Mouse (Mus musculus): ENCODE data around the gene Itih3. TPM values are rescaled to one million over a fixed set of nuclear protein-coding genes. Genes with fewer than 3 reads are reported as not detected.

Gene Itih3
- polyA plus RNA-seq, 1 experiment from 2014 or later = 15.7 TPM

DNA sequence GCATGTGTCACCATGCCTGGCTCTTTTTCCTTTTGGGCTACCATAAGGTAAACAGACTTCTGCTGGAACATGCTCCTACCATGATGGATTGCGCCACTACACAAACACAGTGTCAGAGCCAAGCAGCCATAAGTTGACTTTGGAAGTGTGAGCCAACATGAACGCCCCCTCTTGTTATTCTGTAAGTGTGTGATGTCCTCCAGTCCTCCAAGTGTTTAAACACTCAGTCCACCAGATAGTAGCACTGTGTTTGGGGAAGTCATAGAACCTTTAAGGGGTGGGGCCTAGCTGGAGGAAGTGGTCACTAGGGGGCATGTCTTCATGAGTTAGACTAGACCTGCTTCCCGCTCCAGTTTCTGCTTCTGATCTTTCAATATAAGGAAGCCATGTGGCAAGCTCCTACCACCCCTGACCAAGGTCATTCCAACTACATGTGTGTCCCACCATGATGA lies 15.7 kb downstream of the Itih3 start:
- H3K36me3 ChIP-seq (ENCODE audit: control insufficient read depth, insufficient read depth, low read length) = no peaks in the 10 kb centered on the region
- H3K4me3 ChIP-seq (replicated peaks; ENCODE audit: low read length) = no peak overlapping the region
- H3K9me3 ChIP-seq (replicated peaks; ENCODE audit: control insufficient read depth, low read length) = no peaks in the 10 kb centered on the region
- ATAC-seq (ENCODE audit: insufficient read depth, low FRiP score) = peak; percentile 83
- no peak overlapping the region for H3K4me2 ChIP-seq (ENCODE audit: low read depth, low read length)
- peak overlapping the region; percentile 68 for H3K27ac ChIP-seq (ENCODE audit: low read length)
- H3K4me1 ChIP-seq (ENCODE audit: control insufficient read depth, insufficient read depth, low read length) = no peaks in the 10 kb centered on the region
- no peak overlapping the region for H3K9ac ChIP-seq (ENCODE audit: low read length)
- no peaks in the 10 kb centered on the region for H3K27me3 ChIP-seq (ENCODE audit: control insufficient read depth, insufficient read depth, low read length)
- 35% methylated on average over 3 of the region's 3 CpGs for WGBS

DNA sequence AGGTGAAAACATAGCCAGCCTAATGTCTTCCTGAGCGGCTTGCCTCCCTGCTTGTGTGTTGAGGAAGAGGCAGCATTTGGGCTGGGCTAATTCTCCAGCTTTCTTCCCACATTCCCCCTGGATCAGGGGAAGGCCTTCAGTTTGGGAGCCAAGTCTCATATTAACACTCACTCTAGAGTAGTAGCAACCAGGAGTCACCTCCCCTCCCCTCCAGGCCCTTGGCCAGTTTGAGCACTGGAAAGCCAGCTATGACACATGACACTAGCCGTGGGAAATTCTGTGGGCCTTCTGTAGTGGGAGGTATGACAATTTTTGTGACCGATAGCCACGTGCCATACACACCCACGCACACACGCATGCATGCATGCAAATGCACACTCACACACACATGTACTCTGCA lies 17.6 kb downstream of the Itih3 start:
- Histone ChIP-seq H3K4me1 (ENCODE audit: control insufficient read depth, insufficient read depth, low read length) (no peaks in the 10 kb centered on the region), H3K9ac (ENCODE audit: low read length) (no peak overlapping the region), H3K27me3 (ENCODE audit: control insufficient read depth, insufficient read depth, low read length) (no peaks in the 10 kb centered on the region), H3K36me3 (ENCODE audit: control insufficient read depth, insufficient read depth, low read length) (no peaks in the 10 kb centered on the region), H3K4me2 (ENCODE audit: low read depth, low read length) (no peak overlapping the region), H3K9me3 (replicated peaks; ENCODE audit: control insufficient read depth, low read length) (no peaks in the 10 kb centered on the region), H3K4me3 (replicated peaks; ENCODE audit: low read length) (no peak overlapping the region), H3K27ac (ENCODE audit: low read length) (no peak overlapping the region)
- ATAC-seq (ENCODE audit: insufficient read depth, low FRiP score) = no peak
- 84% methylated on average over 6 of the region's 6 CpGs for WGBS

- no peak overlapping the region for H3K4me2 ChIP-seq (ENCODE audit: low read depth, low read length)
- H3K9me3 ChIP-seq (replicated peaks; ENCODE audit: control insufficient read depth, low read length) = no peaks in the 10 kb centered on the region
- H3K9ac ChIP-seq (ENCODE audit: low read length) = no peak overlapping the region
- no peak overlapping the region for H3K27ac ChIP-seq (ENCODE audit: low read length)
- ATAC-seq (ENCODE audit: insufficient read depth, low FRiP score) = no peak
- H3K4me1 ChIP-seq (ENCODE audit: control insufficient read depth, insufficient read depth, low read length) = no peaks in the 10 kb centered on the region
- H3K4me3 ChIP-seq (replicated peaks; ENCODE audit: low read length) = no peak overlapping the region
- 76% methylated on average over 8 of the region's 8 CpGs for WGBS
- H3K27me3 ChIP-seq (ENCODE audit: control insufficient read depth, insufficient read depth, low read length) = no peaks in the 10 kb centered on the region
- H3K36me3 ChIP-seq (ENCODE audit: control insufficient read depth, insufficient read depth, low read length) = no peaks in the 10 kb centered on the region
Measured at GRCm38 (mm10) chr14:30904307-30904706, 19.3 kb downstream of the Itih3 start.

GRCm38 (mm10) chr14:30903036-30903435 lies 20.5 kb downstream of the Itih3 start:
- ATAC-seq (ENCODE audit: insufficient read depth, low FRiP score) = no peak
- Histone ChIP-seq H3K27ac (ENCODE audit: low read length) (no peak overlapping the region), H3K9ac (ENCODE audit: low read length) (no peak overlapping the region), H3K4me2 (ENCODE audit: low read depth, low read length) (no peak overlapping the region), H3K9me3 (replicated peaks; ENCODE audit: control insufficient read depth, low read length) (no peaks in the 10 kb centered on the region), H3K27me3 (ENCODE audit: control insufficient read depth, insufficient read depth, low read length) (no peaks in the 10 kb centered on the region), H3K4me1 (ENCODE audit: control insufficient read depth, insufficient read depth, low read length) (no peaks in the 10 kb centered on the region), H3K36me3 (ENCODE audit: control insufficient read depth, insufficient read depth, low read length) (no peaks in the 10 kb centered on the region), H3K4me3 (replicated peaks; ENCODE audit: low read length) (no peak overlapping the region)
- WGBS = 59% methylated on average over 3 of the region's 3 CpGs

- no peak for ATAC-seq (ENCODE audit: insufficient read depth, low FRiP score)
Measured at GRCm38 (mm10) chr14:30902628-30903027, 20.9 kb downstream of the Itih3 start.

GRCm38 (mm10) chr14:30899972-30900371 lies 23.6 kb downstream of the Itih3 start:
- H3K4me3 ChIP-seq (replicated peaks; ENCODE audit: low read length) = no peak overlapping the region
- H3K36me3 ChIP-seq (ENCODE audit: control insufficient read depth, insufficient read depth, low read length) = no peaks in the 10 kb centered on the region
- H3K9me3 ChIP-seq (replicated peaks; ENCODE audit: control insufficient read depth, low read length) = no peaks in the 10 kb centered on the region
- H3K27me3 ChIP-seq (ENCODE audit: control insufficient read depth, insufficient read depth, low read length) = no peaks in the 10 kb centered on the region
- no peak overlapping the region for H3K27ac ChIP-seq (ENCODE audit: low read length)
- WGBS = 69% methylated on average over 3 of the region's 3 CpGs
- H3K4me1 ChIP-seq (ENCODE audit: control insufficient read depth, insufficient read depth, low read length) = no peaks in the 10 kb centered on the region
- ATAC-seq (ENCODE audit: insufficient read depth, low FRiP score) = no peak
- no peak overlapping the region for H3K4me2 ChIP-seq (ENCODE audit: low read depth, low read length)
- no peak overlapping the region for H3K9ac ChIP-seq (ENCODE audit: low read length)

More at GRCm38 (mm10) chr14:30902628-30903027, 20.9 kb downstream of the Itih3 start:
- no peaks in the 10 kb centered on the region for H3K9me3 ChIP-seq (replicated peaks; ENCODE audit: control insufficient read depth, low read length)
- H3K36me3 ChIP-seq (ENCODE audit: control insufficient read depth, insufficient read depth, low read length) = no peaks in the 10 kb centered on the region
- WGBS = 82% methylated on average over 5 of the region's 5 CpGs
- H3K4me1 ChIP-seq (ENCODE audit: control insufficient read depth, insufficient read depth, low read length) = no peaks in the 10 kb centered on the region
- no peak overlapping the region for H3K9ac ChIP-seq (ENCODE audit: low read length)
- H3K4me3 ChIP-seq (replicated peaks; ENCODE audit: low read length) = no peak overlapping the region
- no peak overlapping the region for H3K27ac ChIP-seq (ENCODE audit: low read length)
- H3K27me3 ChIP-seq (ENCODE audit: control insufficient read depth, insufficient read depth, low read length) = no peaks in the 10 kb centered on the region
- no peak overlapping the region for H3K4me2 ChIP-seq (ENCODE audit: low read depth, low read length)

GRCm38 (mm10) chr14:30888271-30888732 lies 35.3 kb downstream of the Itih3 start:
- Histone ChIP-seq H3K9ac (ENCODE audit: low read length) (no peak overlapping the region), H3K4me3 (replicated peaks; ENCODE audit: low read length) (no peak overlapping the region), H3K4me2 (ENCODE audit: low read depth, low read length) (peak overlapping the region; percentile 32), H3K9me3 (replicated peaks; ENCODE audit: control insufficient read depth, low read length) (no peaks in the 10 kb centered on the region), H3K36me3 (ENCODE audit: control insufficient read depth, insufficient read depth, low read length) (no peaks in the 10 kb centered on the region), H3K27ac (ENCODE audit: low read length) (no peak overlapping the region), H3K4me1 (ENCODE audit: control insufficient read depth, insufficient read depth, low read length) (peaks cover 15% of the 10 kb centered on the region), H3K27me3 (ENCODE audit: control insufficient read depth, insufficient read depth, low read length) (no peaks in the 10 kb centered on the region)
- 3% methylated on average over 9 of the region's 9 CpGs for WGBS
- ATAC-seq (ENCODE audit: insufficient read depth, low FRiP score) = peak; percentile 70

DNA sequence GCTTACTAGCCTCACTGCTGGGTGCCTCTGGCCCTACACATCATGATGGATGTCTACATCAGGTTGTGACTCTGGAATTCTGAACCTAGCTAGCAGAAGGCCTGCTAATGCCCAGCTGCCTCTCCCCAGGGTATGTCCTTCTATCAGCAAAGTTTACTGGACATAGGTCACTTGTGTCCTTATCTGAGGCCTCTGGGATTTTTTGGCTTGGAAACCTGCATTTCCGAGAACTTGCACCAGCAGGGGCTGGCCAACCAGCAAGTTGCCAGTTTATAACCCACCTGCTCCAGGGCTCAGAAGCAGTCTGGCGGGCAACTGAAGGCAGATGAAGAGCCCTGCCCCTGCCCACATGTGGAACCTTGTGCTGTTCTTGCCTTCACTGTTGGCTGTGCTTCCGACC lies 37.4 kb downstream of the Itih3 start, which contains the start of gene Itih4:
Itih4 (plus strand) TSS at position 273 of the 400 bp plus-strand sequence.
- H3K36me3 ChIP-seq (ENCODE audit: control insufficient read depth, insufficient read depth, low read length) = no peaks in the 10 kb centered on the region
- H3K27ac ChIP-seq (ENCODE audit: low read length) = no peak within 1 kb of the TSS
- no peak for ATAC-seq (ENCODE audit: insufficient read depth, low FRiP score)
- H3K9ac ChIP-seq (ENCODE audit: low read length) = no peak within 1 kb of the TSS
- 86% methylated on average over 3 of the region's 3 CpGs for WGBS
- H3K9me3 ChIP-seq (replicated peaks; ENCODE audit: control insufficient read depth, low read length) = no peaks in the 10 kb centered on the region
- no peaks in the 10 kb centered on the region for H3K27me3 ChIP-seq (ENCODE audit: control insufficient read depth, insufficient read depth, low read length)
- no peak within 1 kb of the TSS for H3K4me3 ChIP-seq (replicated peaks; ENCODE audit: low read length)
- no peak within 1 kb of the TSS for H3K4me2 ChIP-seq (ENCODE audit: low read depth, low read length)
- peaks cover 15% of the 10 kb centered on the region for H3K4me1 ChIP-seq (ENCODE audit: control insufficient read depth, insufficient read depth, low read length)

GRCm38 (mm10) chr14:30885298-30885697 lies 38.3 kb downstream of the Itih3 start:
- WGBS = 8% methylated on average over 3 of the region's 3 CpGs
- Histone ChIP-seq H3K36me3 (ENCODE audit: control insufficient read depth, insufficient read depth, low read length) (no peaks in the 10 kb centered on the region), H3K4me2 (ENCODE audit: low read depth, low read length) (no peak overlapping the region), H3K9ac (ENCODE audit: low read length) (no peak overlapping the region), H3K4me1 (ENCODE audit: control insufficient read depth, insufficient read depth, low read length) (peaks cover 15% of the 10 kb centered on the region), H3K27me3 (ENCODE audit: control insufficient read depth, insufficient read depth, low read length) (no peaks in the 10 kb centered on the region), H3K27ac (ENCODE audit: low read length) (no peak overlapping the region), H3K4me3 (replicated peaks; ENCODE audit: low read length) (no peak overlapping the region), H3K9me3 (replicated peaks; ENCODE audit: control insufficient read depth, low read length) (no peaks in the 10 kb centered on the region)
- ATAC-seq (ENCODE audit: insufficient read depth, low FRiP score) = no peak

Data from stomach, embryonic 16.5 days (tissue).